Mouse (Mus musculus): ENCODE data around the gene Bnc1.

DNA sequence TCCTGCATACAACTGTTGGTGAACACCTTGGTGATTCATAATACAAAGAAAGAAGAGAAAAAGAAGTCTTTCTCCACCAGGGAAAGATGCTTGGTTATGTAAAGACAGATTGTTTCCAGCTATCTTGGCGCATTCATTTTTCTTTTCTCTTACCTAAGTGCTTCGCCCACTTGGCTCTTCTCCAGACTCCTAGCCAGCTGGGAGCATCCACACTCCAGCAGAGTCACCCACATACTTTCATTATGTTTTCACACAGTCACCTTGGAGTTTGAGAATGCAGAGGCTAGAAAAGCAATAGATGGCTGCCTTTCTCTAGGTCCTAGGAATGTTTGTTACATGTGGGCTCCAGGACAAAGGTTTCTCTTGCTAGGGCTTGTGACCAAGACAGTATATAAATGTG lies 41.6 kb downstream of the Bnc1 start:
- TF ChIP-seq CTCF (IDR thresholded peaks at IDR 0.05; ENCODE audit: low read depth, low read length): no peak
- TF ChIP-seq POLR2A (IDR thresholded peaks at IDR 0.05; ENCODE audit: extremely low read depth, insufficient read depth, low read length): no peak

Data from liver, adult 2 months (tissue).